Mouse (Mus musculus): ENCODE measurements at regions not wholly inside any gene's neighbourhood (a gene's known extent, or its start where the extent isn't known, plus 50 kb on each side); places are given as distances from the start of the nearest gene placed in this dataset.

DNA sequence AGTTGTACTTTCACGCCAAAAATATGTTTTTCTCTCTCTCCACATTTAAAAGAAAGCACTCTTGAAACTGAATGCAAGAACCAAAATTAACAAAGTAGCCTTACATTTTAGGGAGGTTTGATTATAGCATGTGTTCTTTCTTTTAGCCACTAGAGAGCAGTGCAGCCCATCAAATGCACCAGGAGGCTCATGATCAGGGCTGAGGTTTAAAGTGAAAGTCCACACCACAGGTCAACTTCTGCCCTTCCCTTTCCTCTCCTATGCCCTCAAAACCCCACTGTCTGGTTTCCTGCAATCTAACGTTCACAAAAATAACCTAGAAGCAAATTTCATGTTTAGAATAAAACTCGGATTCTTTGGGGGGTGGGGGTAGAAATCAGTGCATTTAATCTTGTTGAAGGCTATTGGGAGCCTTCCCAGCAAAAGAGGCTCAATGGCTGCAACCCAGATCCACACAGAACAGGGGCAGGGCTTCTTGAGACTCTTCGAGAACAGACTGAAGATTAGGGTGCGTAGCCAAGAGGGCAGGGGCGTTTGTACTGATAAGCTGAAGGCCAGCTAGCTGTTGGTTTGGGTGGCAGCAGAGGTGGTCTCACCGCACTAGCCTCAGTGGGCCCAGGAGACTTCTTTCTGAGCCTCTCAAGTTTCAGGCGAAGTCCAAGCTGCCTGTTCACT, 59.3 kb upstream of the Zfp770 start:
- ATAC-seq, result peak; percentile 75

- ATAC-seq, result no peak
Observed at GRCm38 (mm10) chr2:114259539-114259938, 58.3 kb upstream of the Zfp770 start.

Data from CD4-positive, CD25-positive, alpha-beta regulatory T cell, adult 4 months (primary cell).